Mouse (Mus musculus): ENCODE measurements around the gene Ambn.
A peak's percentile ranks its signal among the peaks of the same experiment; 100 is the strongest.
"Not testable (repeated sequence)": the region's sequence is repeated elsewhere in the genome, so short reads cannot be mapped to it uniquely, and the experiment has no call there.

Gene Ambn

GRCm38 (mm10) chr5:88455691-88456090, at the start of gene Ambn:
Ambn (plus strand) TSS chr5:88455991.
- DNase-seq (ENCODE audit: low spot score): no peak

GRCm38 (mm10) chr5:88420319-88421065, 35.3 kb upstream of the Ambn start:
- DNase-seq (ENCODE audit: low spot score): no peak

GRCm38 (mm10) chr5:88424892-88425291, 30.9 kb upstream of the Ambn start:
- DNase-seq (ENCODE audit: low spot score): not testable (repeated sequence)

GRCm38 (mm10) chr5:88426753-88427152, 29.0 kb upstream of the Ambn start:
- DNase-seq (ENCODE audit: low spot score): no peak

GRCm38 (mm10) chr5:88467471-88467870, 11.7 kb downstream of the Ambn start:
- no peak for DNase-seq (ENCODE audit: low spot score)

GRCm38 (mm10) chr5:88468807-88469704, 13.3 kb downstream of the Ambn start:
- DNase-seq (ENCODE audit: low spot score): no peak

GRCm38 (mm10) chr5:88487675-88488074, 31.9 kb downstream of the Ambn start, which contains the start of gene Enam:
Enam (plus strand) TSS chr5:88487975.
- no peak for DNase-seq (ENCODE audit: low spot score)

GRCm38 (mm10) chr5:88489004-88489403, 33.2 kb downstream of the Ambn start:
- DNase-seq (ENCODE audit: low spot score): no peak

- DNase-seq (ENCODE audit: low spot score): no peak
Observed at GRCm38 (mm10) chr5:88491111-88491510, 35.3 kb downstream of the Ambn start.

GRCm38 (mm10) chr5:88499781-88500180, 44.0 kb downstream of the Ambn start:
- peak; percentile 12 for DNase-seq (ENCODE audit: low spot score)

- no peak for DNase-seq (ENCODE audit: low spot score)
Observed at GRCm38 (mm10) chr5:88508555-88508954, 52.8 kb downstream of the Ambn start.

- no peak for DNase-seq (ENCODE audit: low spot score)
Observed at GRCm38 (mm10) chr5:88508990-88509389, 53.2 kb downstream of the Ambn start.

Measured in urinary bladder, postnatal 14 days (tissue).